Mouse (Mus musculus) B cell, adult 67 days (primary cell): ENCODE data around the gene Kcna5. TPM values are rescaled to one million over a fixed set of nuclear protein-coding genes. Genes with fewer than 3 reads are reported as not detected.

Experiments
- total RNA-seq, 2 experiments: library from RNA; stranded (reverse); gene quantifications; 4 replicates each; pipeline ENCODE4 v1.2.4; 2023

Kcna5 gene
- not detected for total RNA-seq

DNA sequence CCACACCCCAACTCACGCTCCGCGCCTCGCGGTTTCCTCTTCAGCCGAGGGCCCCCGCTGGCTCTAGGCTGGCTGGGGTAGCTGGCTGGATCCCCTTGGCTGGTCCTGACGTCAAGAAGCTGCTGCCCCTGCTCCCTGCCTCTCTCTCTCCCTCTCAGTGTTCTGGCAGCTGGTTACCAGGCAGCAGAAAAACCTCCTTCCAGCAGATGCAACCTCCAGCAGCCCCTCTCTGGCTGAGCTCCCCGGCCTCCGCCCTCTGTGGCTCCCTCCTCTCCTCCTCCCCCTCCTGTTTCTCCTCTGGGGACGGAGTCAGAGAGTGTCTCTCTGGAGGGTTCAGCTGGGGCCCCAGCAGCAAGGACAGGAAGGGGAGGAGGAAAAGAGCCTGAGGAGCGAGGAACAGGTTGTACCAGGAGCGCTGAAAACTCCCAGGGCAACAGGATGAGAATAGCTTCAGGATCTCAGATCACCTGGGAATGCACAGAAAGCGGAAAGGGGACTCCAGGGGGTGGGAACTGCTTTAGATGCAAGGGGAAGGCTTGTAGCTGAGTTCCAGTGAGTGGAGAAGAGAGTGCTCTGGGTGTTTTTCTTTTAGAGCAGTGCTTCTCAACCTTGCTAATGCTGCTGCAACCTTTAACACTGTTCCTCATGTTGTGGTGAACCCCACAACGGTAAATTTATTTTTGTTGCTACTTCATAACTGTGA is at the start of gene Kcna5:
Kcna5 (minus strand) TSS at position 205 of the 703 bp plus-strand sequence.

Other genes with a start within 250 kb of the Kcna5 start
- not detected for gene Kcna1, start 111.0 kb upstream of the Kcna5 start, total RNA-seq
- not detected for gene Kcna6, start 205.3 kb upstream of the Kcna5 start, total RNA-seq